Mouse (Mus musculus) embryo, embryonic 9.5 days (tissue): ENCODE measurements around the gene Socs3.

Experiments used
- DNase-seq: peaks from one replicate; pipeline ENCODE4 v3.0.0-alpha.2; 2017; ENCODE audit errors: extremely low spot score

Gene Socs3

GRCm38 (mm10) chr11:117995255-117995654 is 25.4 kb upstream of the Socs3 start:
- DNase-seq: no peak

- DNase-seq: no peak
Measured at GRCm38 (mm10) chr11:117994250-117995057, 24.6 kb upstream of the Socs3 start.

- DNase-seq: no peak
Measured at GRCm38 (mm10) chr11:117993190-117994175, 23.6 kb upstream of the Socs3 start.

- DNase-seq: no peak
Measured at GRCm38 (mm10) chr11:117991502-117992470, 21.9 kb upstream of the Socs3 start.

GRCm38 (mm10) chr11:117989926-117990325 is 20.1 kb upstream of the Socs3 start:
- no peak for DNase-seq

GRCm38 (mm10) chr11:117989241-117989640 is 19.4 kb upstream of the Socs3 start:
- DNase-seq: no peak

GRCm38 (mm10) chr11:117987968-117988367 is 18.1 kb upstream of the Socs3 start:
- no peak for DNase-seq

GRCm38 (mm10) chr11:117987032-117987451 is 17.2 kb upstream of the Socs3 start:
- DNase-seq: no peak

GRCm38 (mm10) chr11:117986126-117987031 is 16.5 kb upstream of the Socs3 start, which contains the start of gene Pgs1:
TSS of gene Pgs1 (plus strand) at chr11:117986292.
- peak; percentile 88 for DNase-seq

- no peak for DNase-seq
Measured at GRCm38 (mm10) chr11:117983770-117984169, 13.9 kb upstream of the Socs3 start.

- DNase-seq: no peak
Measured at GRCm38 (mm10) chr11:117982426-117982825, 12.6 kb upstream of the Socs3 start.

GRCm38 (mm10) chr11:117979388-117979787 is 9.5 kb upstream of the Socs3 start:
- no peak for DNase-seq

GRCm38 (mm10) chr11:117977694-117978360 is 8.0 kb upstream of the Socs3 start:
- DNase-seq: no peak

GRCm38 (mm10) chr11:117976081-117976582 is 6.3 kb upstream of the Socs3 start:
- peak; percentile 50 for DNase-seq

GRCm38 (mm10) chr11:117975211-117975967 is 5.5 kb upstream of the Socs3 start:
- peak; percentile 81 for DNase-seq

GRCm38 (mm10) chr11:117974327-117975125 is 4.7 kb upstream of the Socs3 start:
- peak; percentile 41 for DNase-seq

- DNase-seq: no peak
Measured at GRCm38 (mm10) chr11:117973569-117973968, 3.7 kb upstream of the Socs3 start.
